Mouse (Mus musculus) lung, postnatal 0 days (tissue): Measurements from ENCODE around the gene Fhit. TPM values are rescaled to one million over a fixed set of nuclear protein-coding genes. Genes with fewer than 3 reads are reported as not detected.

Source experiments
- ATAC-seq: fragments of 200-750 bp; cut with Nextera tagmentation; 2 replicates; pipeline ENCODE4 v1.8.0; 2017; ENCODE audit warnings: moderate library complexity
- DNase-seq: peaks from one replicate; pipeline ENCODE4 v3.0.0-alpha.2; 2016; ENCODE audit warnings: low spot score
- H3K27ac ChIP-seq: fragments of 300-500 bp; sonication (generic); 2 replicates; pipeline ENCODE4 v1.5.1; 2014; ENCODE audit warnings: antibody characterized with exemption, mild to moderate bottlenecking, low read length, mixed read lengths
- H3K27me3 ChIP-seq: fragments of 300-500 bp; sonication (generic); replicated peaks from 2 replicates; pipeline ENCODE4 v1.6.1; 2014; ENCODE audit warnings: low read length, mixed read lengths; ENCODE audit not compliant: insufficient read depth
- H3K36me3 ChIP-seq: fragments of 300-500 bp; sonication (generic); 2 replicates; pipeline ENCODE4 v1.6.1; 2014; ENCODE audit warnings: low read length, mixed read lengths; ENCODE audit not compliant: insufficient read depth
- H3K4me1 ChIP-seq: fragments of 300-500 bp; sonication (generic); 2 replicates; pipeline ENCODE4 v1.6.1; 2014; ENCODE audit warnings: antibody characterized with exemption, low read depth, low read length, mixed read lengths; ENCODE audit not compliant: insufficient read depth
- H3K4me2 ChIP-seq: fragments of 300-500 bp; sonication (generic); replicated peaks from 2 replicates; pipeline ENCODE4 v1.6.1; 2014; ENCODE audit warnings: low read depth, mild to moderate bottlenecking, low read length, moderate library complexity, mixed read lengths
- H3K4me3 ChIP-seq: fragments of 300-500 bp; sonication (generic); 2 replicates; pipeline ENCODE4 v1.5.1; 2014; ENCODE audit warnings: low read depth, low read length
- H3K9ac ChIP-seq: fragments of 300-500 bp; sonication (generic); replicated peaks from 2 replicates; pipeline ENCODE4 v1.6.1; 2014; ENCODE audit warnings: low read depth, mild to moderate bottlenecking
- H3K9me3 ChIP-seq: fragments of 300-500 bp; sonication (generic); 2 replicates; pipeline ENCODE4 v1.6.1; 2016; ENCODE audit warnings: low read length, mixed read lengths
- CTCF ChIP-seq: IDR thresholded peaks from 2 replicates; pipeline ENCODE4 v1.5.1; 2016; ENCODE audit warnings: antibody characterized with exemption, mild to moderate bottlenecking
- EP300 ChIP-seq: IDR thresholded peaks from 2 replicates; pipeline ENCODE4 v1.6.1; 2016; ENCODE audit warnings: antibody characterized with exemption, mild to moderate bottlenecking, control low read depth
- WGBS: fragments of 180-500 bp; shearing (Covaris S2); extraction: QIAGEN DNeasy Blood & Tissue Kit; methylation state at CpG from one replicate; pipeline ENCODE4 v1.1.7; 2014; 5-methylcytosine and 5-hydroxymethylcytosine counted together
- polyA plus RNA-seq: library from polyadenylated mRNA; unstranded; fragments of >200 nt; fragmentation: Nextera tagmentation; extraction: Ambion mirVana; gene quantifications from 2 replicates; pipeline ENCODE4 v1.2.1, GENCODE M21; 2015

The Fhit gene
- polyA plus RNA-seq, 1 experiment from 2014 or later: 5.6 TPM

GRCm38 (mm10) chr14:9609120-9609519, 1552.7 kb downstream of the Fhit start:
- DNase-seq: no peak
- Histone ChIP-seq H3K9me3 (no peaks in the 10 kb centered on the region), H3K27ac (no peak overlapping the region), H3K9ac (no peak overlapping the region), H3K4me2 (no peak overlapping the region), H3K27me3 (no peaks in the 10 kb centered on the region), H3K36me3 (no peaks in the 10 kb centered on the region), H3K4me3 (no peak overlapping the region), H3K4me1 (no peaks in the 10 kb centered on the region; the same call in 1 of the 2 replicates)
- ATAC-seq: no peak
- no peak for TF ChIP-seq EP300
- no peak for TF ChIP-seq CTCF
- 72% methylated on average over 7 of the region's 7 CpGs for WGBS

GRCm38 (mm10) chr14:9606584-9607377, 1555.1 kb downstream of the Fhit start:
- peak overlapping the region; percentile 3; the same call in 1 of the 2 replicates for H3K4me2 ChIP-seq
- no peaks in the 10 kb centered on the region for H3K36me3 ChIP-seq
- no peaks in the 10 kb centered on the region for H3K9me3 ChIP-seq
- TF ChIP-seq CTCF (no peak), EP300 (no peak)
- no peak overlapping the region for H3K9ac ChIP-seq
- H3K27ac ChIP-seq: no peak overlapping the region
- no peak overlapping the region for H3K4me3 ChIP-seq
- DNase-seq (peak; percentile 40), ATAC-seq (peak; percentile 75)
- 43% methylated on average over 12 of the region's 12 CpGs for WGBS
- no peaks in the 10 kb centered on the region; the same call in 1 of the 2 replicates for H3K4me1 ChIP-seq
- no peaks in the 10 kb centered on the region for H3K27me3 ChIP-seq

DNA sequence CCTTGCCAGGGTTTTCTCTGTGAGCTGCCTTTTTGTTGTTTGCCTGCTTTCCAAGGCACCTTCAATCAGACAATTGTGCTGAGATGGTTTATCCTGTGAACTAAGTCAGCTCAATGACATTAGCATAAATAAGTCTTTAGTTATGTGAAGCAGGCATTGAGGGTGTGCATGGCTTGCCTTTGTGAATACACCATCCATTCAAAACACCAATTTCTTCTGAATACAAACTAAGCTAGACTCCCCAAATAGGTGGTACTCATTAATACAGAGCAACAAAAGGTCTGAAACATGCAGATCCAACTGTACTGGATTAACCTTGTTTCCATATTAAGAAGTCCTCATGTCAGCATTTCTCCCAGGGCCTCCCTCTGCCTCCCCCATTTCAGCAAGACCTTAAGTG, 1561.6 kb downstream of the Fhit start:
- no peak for TF ChIP-seq EP300
- no peak for TF ChIP-seq CTCF
- no peak overlapping the region for H3K27ac ChIP-seq
- H3K4me2 ChIP-seq: no peak overlapping the region
- no peaks in the 10 kb centered on the region for H3K36me3 ChIP-seq
- DNase-seq (no peak), ATAC-seq (no peak)
- no peak overlapping the region for H3K9ac ChIP-seq
- no peaks in the 10 kb centered on the region for H3K27me3 ChIP-seq
- H3K9me3 ChIP-seq: no peaks in the 10 kb centered on the region
- no peak overlapping the region for H3K4me3 ChIP-seq
- no peaks in the 10 kb centered on the region for H3K4me1 ChIP-seq

DNA sequence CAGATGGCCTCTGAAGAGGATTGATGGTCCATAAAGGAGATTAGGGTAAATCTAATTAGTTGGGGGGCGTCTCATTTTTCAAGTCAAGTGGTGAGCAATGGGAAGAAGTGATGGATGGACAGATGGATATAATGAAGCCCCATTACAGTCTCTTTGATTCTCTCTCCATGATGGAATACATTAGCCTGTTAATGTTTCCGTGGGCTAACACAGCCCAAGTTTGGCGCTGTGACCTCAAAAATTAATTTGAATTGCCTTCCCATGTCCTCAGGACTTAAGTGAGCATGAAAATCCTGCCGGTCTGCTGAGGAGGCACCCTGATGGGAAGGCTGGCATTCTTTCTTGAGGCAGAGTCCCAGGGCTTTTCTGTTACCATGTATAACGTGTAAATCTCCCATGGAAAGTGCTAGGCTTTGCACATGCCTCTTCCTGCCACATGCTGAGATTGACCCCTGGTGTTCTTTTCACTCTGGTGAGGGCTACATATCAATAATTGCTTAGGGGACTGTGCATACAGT, 1564.3 kb downstream of the Fhit start:
- no peak overlapping the region for H3K27ac ChIP-seq
- H3K27me3 ChIP-seq: no peaks in the 10 kb centered on the region
- ATAC-seq: no peak
- TF ChIP-seq CTCF (no peak), EP300 (no peak)
- no peaks in the 10 kb centered on the region for H3K36me3 ChIP-seq
- no peak overlapping the region for H3K4me3 ChIP-seq
- DNase-seq: no peak
- no peak overlapping the region for H3K9ac ChIP-seq
- 53% methylated on average over 5 of the region's 5 CpGs for WGBS
- no peak overlapping the region for H3K4me2 ChIP-seq
- H3K9me3 ChIP-seq: no peaks in the 10 kb centered on the region
- no peaks in the 10 kb centered on the region for H3K4me1 ChIP-seq

GRCm38 (mm10) chr14:9589121-9589520, 1572.7 kb downstream of the Fhit start:
- no peak overlapping the region for H3K9ac ChIP-seq
- no peak overlapping the region for H3K27ac ChIP-seq
- TF ChIP-seq EP300 (no peak), CTCF (no peak)
- no peaks in the 10 kb centered on the region for H3K27me3 ChIP-seq
- DNase-seq: no peak
- H3K36me3 ChIP-seq: no peaks in the 10 kb centered on the region
- 83% methylated on average over 1 of the region's 1 CpGs for WGBS
- no peak overlapping the region for H3K4me2 ChIP-seq
- no peaks in the 10 kb centered on the region for H3K4me1 ChIP-seq
- no peak overlapping the region for H3K4me3 ChIP-seq
- ATAC-seq: no peak
- no peaks in the 10 kb centered on the region for H3K9me3 ChIP-seq

GRCm38 (mm10) chr14:9587900-9588299, 1573.9 kb downstream of the Fhit start:
- Histone ChIP-seq H3K4me2 (no peak overlapping the region), H3K27me3 (no peaks in the 10 kb centered on the region), H3K4me3 (no peak overlapping the region), H3K9me3 (no peaks in the 10 kb centered on the region), H3K4me1 (no peaks in the 10 kb centered on the region), H3K36me3 (no peaks in the 10 kb centered on the region), H3K27ac (no peak overlapping the region), H3K9ac (no peak overlapping the region)
- ATAC-seq (no peak), DNase-seq (no peak)
- no peak for TF ChIP-seq EP300
- no peak for TF ChIP-seq CTCF
- 83% methylated on average over 4 of the region's 4 CpGs for WGBS
